Comparison of ENCODE assay signal across 7 mouse cellular contexts in genomic region chr15:77969940-77970469, GRCm38 (mm10). TPM values are rescaled to one million over a fixed set of nuclear protein-coding genes. Genes with fewer than 3 reads are reported as not detected.
DNase-seq lines count a peak whose midpoint lies in the region; ATAC-seq and TF ChIP-seq lines count a peak whose summit lies in the region.

No protein-coding gene starts in this region.

- H3K27ac ChIP-seq in spleen, adult 2 months (ENCODE audit: insufficient read depth, low read length) = peak overlapping the region; percentile 71
- peak overlapping the region; percentile 99 for H3K27ac ChIP-seq in liver, embryonic 11.5 days (ENCODE audit: low read depth, low read length)

- TF ChIP-seq CTCF in spleen, adult 2 months (IDR thresholded peaks at IDR 0.05; ENCODE audit: extremely low read depth, insufficient read depth, insufficient read length, insufficient replicate concordance) = no peak

- H3K27me3 ChIP-seq in spleen, adult 2 months (ENCODE audit: control insufficient read depth, insufficient read depth, low read length) = no peaks in the 10 kb centered on the region
- no peaks in the 10 kb centered on the region for H3K27me3 ChIP-seq in liver, embryonic 11.5 days (replicated peaks; ENCODE audit: control insufficient read depth, insufficient read depth, low read length)

- WGBS in spleen, adult 2 months = 1% methylated on average over 15 of the region's 15 CpGs
- WGBS in liver, embryonic 11.5 days = 1% methylated on average over 15 of the region's 15 CpGs

- no peak for DNase-seq in spleen, adult 2 months (ENCODE audit: low read depth in 1 of 2, low spot score in 2 of 2)
- DNase-seq in spleen, postnatal 14 days (ENCODE audit: low spot score in 2 of 2) = no peak
- DNase-seq in liver, embryonic 11.5 days (ENCODE audit: low spot score) = no peak
- DNase-seq in yolk sac, embryonic 10.5 days (ENCODE audit: low spot score) = peak; percentile 7
- no peak for DNase-seq in adrenal gland, postnatal 25 days
- no peak for DNase-seq in spleen, adult 12 weeks (ENCODE audit: low spot score)

- no peaks in the 10 kb centered on the region for H3K9me3 ChIP-seq in liver, embryonic 11.5 days (ENCODE audit: control insufficient read depth, low read length)

- peaks cover 27% of the 10 kb centered on the region for H3K36me3 ChIP-seq in spleen, adult 2 months (ENCODE audit: control insufficient read depth, insufficient read depth, low read length)
- H3K36me3 ChIP-seq in liver, embryonic 11.5 days (ENCODE audit: control insufficient read depth, insufficient read depth, low read length) = peaks cover 33% of the 10 kb centered on the region

- ATAC-seq in erythroblast, adult 5-6 weeks (replicated peaks; ENCODE audit: low FRiP score, poor library complexity, severe bottlenecking) = peak; percentile 18
- ATAC-seq in liver, embryonic 11.5 days (replicated peaks; ENCODE audit: low FRiP score) = 0 out of 2 replicates have a peak, but pooled peaks have one; percentile 5

- no peak for TF ChIP-seq POLR2A in spleen, adult 2 months (IDR thresholded peaks at IDR 0.05; ENCODE audit: low read depth, low read length)

- peak overlapping the region; percentile 97 for H3K9ac ChIP-seq in liver, embryonic 11.5 days (ENCODE audit: low read depth, low read length)

- peak overlapping the region; percentile 88 for H3K4me2 ChIP-seq in liver, embryonic 11.5 days

- H3K4me3 ChIP-seq in spleen, adult 2 months (ENCODE audit: extremely low read depth, insufficient read depth, insufficient read length) = peak overlapping the region; percentile 95
- peak overlapping the region; percentile 91 for H3K4me3 ChIP-seq in liver, embryonic 11.5 days (ENCODE audit: low read depth, low read length)

- no peaks in the 10 kb centered on the region; the same call in 1 of the 2 replicates for H3K4me1 ChIP-seq in spleen, adult 2 months (ENCODE audit: control insufficient read depth, insufficient read depth, insufficient read length)
- peaks cover 31% of the 10 kb centered on the region for H3K4me1 ChIP-seq in liver, embryonic 11.5 days (replicated peaks; ENCODE audit: control insufficient read depth, insufficient read depth, low read length)

RNA-seq across cellular contexts. Expression of gene Eif3d, which starts 0.6 kb away (rescaled TPM):
- polyA plus RNA-seq in spleen, adult 2 months (2012; rRNA removed) = 99.6 and 103 TPM in 2 replicates
- total RNA-seq in erythroblast, adult 5-6 weeks (2015; ENCODE audit: low replicate concordance) = 41.5 and 85.3 TPM in 2 replicates
- 47.5 and 50.3 TPM in 2 replicates for total RNA-seq in erythroblast, adult 5-6 weeks (2017; ENCODE audit: low replicate concordance)
- polyA plus RNA-seq in liver, embryonic 11.5 days (2014; fragmentation: Nextera tagmentation; extraction: Ambion mirVana) = 327 and 368 TPM in 2 replicates
- total RNA-seq in adrenal gland, postnatal 25 days (2021) = 140 and 156 TPM in 2 replicates

RNA-seq across cellular contexts. Expression of gene Foxred2, which starts 13.5 kb away (rescaled TPM):
- polyA plus RNA-seq in spleen, adult 2 months (2012; rRNA removed) = 6.4 and 7.8 TPM in 2 replicates
- total RNA-seq in erythroblast, adult 5-6 weeks (2015; ENCODE audit: low replicate concordance) = 2.1 and 5.9 TPM in 2 replicates
- 2.5 and 4.7 TPM in 2 replicates for total RNA-seq in erythroblast, adult 5-6 weeks (2017; ENCODE audit: low replicate concordance)
- 3.3 and 3.6 TPM in 2 replicates for polyA plus RNA-seq in liver, embryonic 11.5 days (2014; fragmentation: Nextera tagmentation; extraction: Ambion mirVana)
- 2.7 and 4.2 TPM in 2 replicates for total RNA-seq in adrenal gland, postnatal 25 days (2021)

RNA-seq across cellular contexts. Expression of gene Txn2, which starts 41.2 kb away (rescaled TPM):
- 115 and 139 TPM in 2 replicates for polyA plus RNA-seq in spleen, adult 2 months (2012; rRNA removed)
- 63.7 and 67.4 TPM in 2 replicates for total RNA-seq in erythroblast, adult 5-6 weeks (2015; ENCODE audit: low replicate concordance)
- total RNA-seq in erythroblast, adult 5-6 weeks (2017; ENCODE audit: low replicate concordance) = 16.9 and 29.4 TPM in 2 replicates
- polyA plus RNA-seq in liver, embryonic 11.5 days (2014; fragmentation: Nextera tagmentation; extraction: Ambion mirVana) = 377 and 390 TPM in 2 replicates
- 483 and 599 TPM in 2 replicates for total RNA-seq in adrenal gland, postnatal 25 days (2021)
